Mouse (Mus musculus) erythroblast, embryonic 14.5 days (primary cell): ENCODE results near the gene Nipa2. TPM values are rescaled to one million over a fixed set of nuclear protein-coding genes. Genes with fewer than 3 reads are reported as not detected.

Experiments used
- H3K27me3 ChIP-seq: 2 replicates; pipeline ENCODE4 v1.6.1; 2012; ENCODE audit warnings: inconsistent platforms; ENCODE audit not compliant: control insufficient read depth
- H3K36me3 ChIP-seq: 2 replicates; pipeline ENCODE4 v1.6.1; 2012; ENCODE audit warnings: mild to moderate bottlenecking, inconsistent platforms; ENCODE audit not compliant: control insufficient read depth
- H3K4me1 ChIP-seq: 2 replicates; pipeline ENCODE4 v1.6.1; 2012; ENCODE audit warnings: inconsistent platforms; ENCODE audit not compliant: control insufficient read depth
- H3K4me3 ChIP-seq: replicated peaks from 2 replicates; pipeline ENCODE3; 2012; ENCODE audit warnings: moderate library complexity, mild to moderate bottlenecking, inconsistent platforms
- H3K9me3 ChIP-seq: 2 replicates; pipeline ENCODE4 v1.6.1; 2012; ENCODE audit warnings: low read length, inconsistent platforms, mixed read lengths; ENCODE audit not compliant: control insufficient read depth
- GATA1 ChIP-seq: IDR thresholded peaks from 2 replicates; pipeline ENCODE4 v1.6.1; 2012; ENCODE audit warnings: low read length, inconsistent platforms, mixed read lengths
- TAL1 ChIP-seq: IDR thresholded peaks from 3 replicates; pipeline ENCODE4 v1.6.1; 2012; ENCODE audit warnings: low read length, inconsistent platforms, mixed read lengths
- polyA plus RNA-seq: library from polyadenylated mRNA; stranded (reverse); fragments of >175 nt; gene quantifications from 2 replicates; pipeline ENCODE4 v1.2.3, GENCODE M21; 2012

The Nipa2 gene
- polyA plus RNA-seq, 1 experiment, result 0.87 TPM

DNA sequence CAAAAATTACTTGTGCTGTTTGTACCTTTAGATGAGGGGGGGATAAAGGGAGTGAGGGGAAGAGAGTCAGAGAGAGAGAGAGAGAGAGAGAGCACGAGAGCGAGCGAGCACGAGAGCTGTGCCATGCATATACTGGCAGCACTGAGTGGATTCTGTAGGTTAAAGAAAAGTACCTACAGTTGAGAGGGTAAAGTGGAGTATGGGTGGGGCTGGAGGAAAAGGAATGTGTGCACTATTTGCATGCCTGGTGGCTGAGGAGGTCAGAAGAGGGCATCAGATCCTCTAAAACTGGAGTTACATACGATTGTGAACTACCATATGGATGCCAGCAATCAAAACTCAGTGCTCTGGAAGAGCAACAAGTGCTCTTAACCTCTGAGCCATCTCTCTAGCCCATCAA lies 20.8 kb upstream of the Nipa2 start:
- H3K4me3 ChIP-seq, result no peak overlapping the region
- no peaks in the 10 kb centered on the region for H3K9me3 ChIP-seq
- no peaks in the 10 kb centered on the region for H3K27me3 ChIP-seq
- peaks cover 41% of the 10 kb centered on the region for H3K4me1 ChIP-seq
- H3K36me3 ChIP-seq, result peaks cover 88% of the 10 kb centered on the region
- no peak for TF ChIP-seq TAL1
- TF ChIP-seq GATA1, result no peak

GRCm38 (mm10) chr7:55982010-55982700 lies 19.9 kb upstream of the Nipa2 start:
- H3K4me3 ChIP-seq, result no peak overlapping the region
- peaks cover 88% of the 10 kb centered on the region for H3K36me3 ChIP-seq
- H3K4me1 ChIP-seq, result peaks cover 41% of the 10 kb centered on the region
- no peaks in the 10 kb centered on the region for H3K9me3 ChIP-seq
- peak; percentile 38; the same call in 1 of the 3 replicates for TF ChIP-seq TAL1
- no peak; the same call in 1 of the 2 replicates for TF ChIP-seq GATA1
- no peaks in the 10 kb centered on the region for H3K27me3 ChIP-seq

GRCm38 (mm10) chr7:55981511-55981910 lies 19.2 kb upstream of the Nipa2 start:
- Histone ChIP-seq H3K9me3 (no peaks in the 10 kb centered on the region), H3K36me3 (peaks cover 86% of the 10 kb centered on the region), H3K4me3 (no peak overlapping the region), H3K27me3 (no peaks in the 10 kb centered on the region), H3K4me1 (peaks cover 37% of the 10 kb centered on the region)
- TF ChIP-seq GATA1 (no peak), TAL1 (no peak)

DNA sequence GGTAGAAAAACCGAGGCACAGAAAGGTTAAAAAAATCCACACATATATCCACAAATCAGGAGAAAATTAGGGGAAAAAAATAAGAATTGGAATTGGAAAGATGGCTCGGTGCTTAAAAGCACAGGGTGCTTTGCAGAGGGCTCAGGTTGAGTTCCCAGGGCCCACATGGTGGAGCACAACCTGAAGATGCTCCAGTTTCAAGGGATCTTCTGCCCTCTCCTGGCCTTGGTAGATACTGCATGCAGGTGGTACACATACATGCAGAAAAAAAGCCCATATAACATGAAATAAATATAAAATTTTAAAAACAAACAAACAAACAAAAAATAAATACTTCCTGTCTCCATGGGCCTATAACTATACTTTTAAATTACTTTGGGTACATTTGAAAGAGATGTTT lies 12.2 kb upstream of the Nipa2 start:
- Histone ChIP-seq H3K4me1 (peaks cover 4% of the 10 kb centered on the region), H3K9me3 (peaks cover 2% of the 10 kb centered on the region), H3K4me3 (no peak overlapping the region), H3K27me3 (no peaks in the 10 kb centered on the region), H3K36me3 (peaks cover 62% of the 10 kb centered on the region)
- no peak for TF ChIP-seq GATA1
- no peak for TF ChIP-seq TAL1

- no peak overlapping the region for H3K4me3 ChIP-seq
- H3K27me3 ChIP-seq, result no peaks in the 10 kb centered on the region
- H3K36me3 ChIP-seq, result peaks cover 18% of the 10 kb centered on the region
- TF ChIP-seq GATA1 (no peak), TAL1 (no peak)
- H3K9me3 ChIP-seq, result peaks cover 2% of the 10 kb centered on the region
- H3K4me1 ChIP-seq, result peaks cover 28% of the 10 kb centered on the region
Observed at GRCm38 (mm10) chr7:55969415-55969814, 7.1 kb upstream of the Nipa2 start.

- no peak for TF ChIP-seq TAL1
- TF ChIP-seq GATA1, result no peak
- Histone ChIP-seq H3K27me3 (no peaks in the 10 kb centered on the region), H3K4me3 (peak overlapping the region; percentile 63), H3K9me3 (no peaks in the 10 kb centered on the region), H3K36me3 (peaks cover 9% of the 10 kb centered on the region), H3K4me1 (peaks cover 32% of the 10 kb centered on the region)
Observed at GRCm38 (mm10) chr7:55968258-55968901, 6.1 kb upstream of the Nipa2 start.

DNA sequence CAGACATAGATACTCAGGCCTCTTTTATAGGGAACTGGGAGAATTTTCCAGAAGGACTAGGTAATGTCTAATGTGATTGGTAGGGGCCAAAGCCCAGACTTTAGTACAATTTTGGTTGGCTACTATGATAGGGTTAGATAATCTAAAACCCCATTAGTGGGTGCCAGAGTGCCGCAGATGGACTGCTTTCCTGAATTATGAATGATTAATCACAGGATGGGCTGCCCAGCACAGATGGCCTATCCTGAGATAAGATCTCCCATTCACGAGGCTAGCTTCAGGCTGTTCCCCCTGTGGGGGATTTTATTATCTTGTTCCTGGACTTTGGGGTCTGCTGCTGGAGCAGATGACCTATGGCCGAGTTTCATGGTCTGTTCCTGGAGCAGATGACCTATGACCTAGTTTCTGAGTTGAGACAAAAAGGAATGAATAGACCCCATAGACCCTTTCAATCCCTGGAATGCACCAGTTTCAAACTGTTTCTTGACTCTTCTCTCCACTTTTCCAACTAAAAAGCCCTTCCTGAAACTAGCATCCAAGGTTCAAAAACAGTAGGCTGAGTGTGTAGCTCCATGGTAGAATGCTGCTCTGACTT lies 4.7 kb upstream of the Nipa2 start:
- peaks cover 38% of the 10 kb centered on the region for H3K4me1 ChIP-seq
- TF ChIP-seq TAL1 (no peak), GATA1 (no peak)
- no peak overlapping the region for H3K4me3 ChIP-seq
- H3K36me3 ChIP-seq, result no peaks in the 10 kb centered on the region
- no peaks in the 10 kb centered on the region for H3K27me3 ChIP-seq
- H3K9me3 ChIP-seq, result no peaks in the 10 kb centered on the region

DNA sequence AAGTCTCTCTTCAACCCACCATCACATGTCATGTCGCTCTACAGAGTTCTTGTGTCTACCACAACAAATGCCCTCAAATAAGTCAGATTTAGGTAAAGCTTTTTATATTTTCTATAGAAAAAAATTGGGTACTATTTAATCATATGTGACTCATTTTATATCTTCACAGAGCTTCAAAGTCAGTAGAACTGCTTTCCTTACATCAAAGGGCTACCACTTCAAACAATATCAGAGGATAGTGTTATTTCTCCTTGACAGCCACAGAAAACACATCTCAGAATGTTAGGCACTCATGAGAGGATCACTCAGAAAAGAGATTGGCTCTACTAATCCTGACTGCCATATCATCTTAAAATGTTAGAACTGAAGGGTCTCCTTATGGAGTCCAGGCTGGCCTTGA lies 1.8 kb downstream of the Nipa2 start:
- TF ChIP-seq GATA1, result no peak
- no peak for TF ChIP-seq TAL1
- no peaks in the 10 kb centered on the region for H3K27me3 ChIP-seq
- peaks cover 28% of the 10 kb centered on the region for H3K36me3 ChIP-seq
- H3K4me1 ChIP-seq, result peaks cover 35% of the 10 kb centered on the region
- H3K4me3 ChIP-seq, result peak overlapping the region; percentile 70
- H3K9me3 ChIP-seq, result no peaks in the 10 kb centered on the region

- no peak for TF ChIP-seq TAL1
- no peak for TF ChIP-seq GATA1
- Histone ChIP-seq H3K4me3 (no peak overlapping the region), H3K9me3 (no peaks in the 10 kb centered on the region), H3K36me3 (peaks cover 33% of the 10 kb centered on the region), H3K27me3 (no peaks in the 10 kb centered on the region), H3K4me1 (peaks cover 32% of the 10 kb centered on the region)
Observed at GRCm38 (mm10) chr7:55959801-55960200, 2.5 kb downstream of the Nipa2 start.
